Mouse (Mus musculus) adrenal gland, postnatal 4 days (tissue): ENCODE results near the gene Pabpc6. TPM values are rescaled to one million over a fixed set of nuclear protein-coding genes. Genes with fewer than 3 reads are reported as not detected.

Source experiments
- total RNA-seq, 2 experiments: library from RNA; stranded (reverse); gene quantifications; 2 replicates each; pipeline ENCODE4 v1.2.3; 2021

Gene Pabpc6
- total RNA-seq, 2 experiments from 2014 or later = not detected

Other genes starting within 250 kb of the Pabpc6 start
- gene Gm17728, start 247.7 kb downstream of the Pabpc6 start, total RNA-seq = not detected